Mouse (Mus musculus) Patski (cell line): Measurements from ENCODE around the gene Fgd3. TPM values are rescaled to one million over a fixed set of nuclear protein-coding genes. Genes with fewer than 3 reads are reported as not detected.
A peak's percentile ranks its signal among the peaks of the same experiment; 100 is the strongest.

Experiments
- ATAC-seq: fragments of 100-300 bp; one replicate; pipeline ENCODE4 v1.8.0; 2021
- CTCF ChIA-PET: fragments of 350-600 bp; sonication (Branson Sonifier 250); formaldehyde crosslinking; loops from one replicate; lab custom pipeline; 2022; ENCODE audit warnings: inconsistent platforms; lab: Charles Lee
- POLR2A ChIA-PET: fragments of 350-600 bp; sonication (Branson Sonifier 250); formaldehyde crosslinking; loops from one replicate; lab custom pipeline; 2022; ENCODE audit warnings: antibody characterized with exemption, inconsistent platforms; lab: Charles Lee
- DNase-seq: peaks from one replicate; pipeline ENCODE4 v3.0.0-alpha.2; 2011; ENCODE audit warnings: low read depth, low spot score
- H3K27me3 ChIP-seq: fragments of 371-371 bp; one replicate; pipeline ENCODE4 v1.5.1; 2021
- CTCF ChIP-seq: fragments of 100-300 bp; IDR thresholded peaks from one replicate; pipeline ENCODE4 v1.5.1; 2021
- in situ Hi-C: fragments of 300-500 bp; cut with MboI; formaldehyde crosslinking; loops from 3 replicates; pipeline ENCODE4 v1.11.1; 2018; ENCODE audit warnings: low pct_unique_long_range_greater_than_20kb, mixed read lengths
- polyA plus RNA-seq: library from polyadenylated mRNA; unstranded; gene quantifications from one replicate; pipeline ENCODE4 v1.2.3, GENCODE M21; 2021

The Fgd3 gene
- polyA plus RNA-seq, 1 experiment from 2014 or later = 79.4 TPM

- ATAC-seq (no peak), DNase-seq (peak; percentile 17)
- ChIA-PET POLR2A (interaction anchor here (0.6 kb wide), 1 partner anchor 140 kb away, joined by 3 read pairs; no protein-coding TSS in a partner anchor), CTCF (no interaction called here)
- in situ Hi-C loops = no loop called here
- H3K27me3 ChIP-seq = no peaks in the 10 kb centered on the region
- TF ChIP-seq CTCF = no peak
These were observed 68.0 kb downstream of the Fgd3 start for GRCm38 (mm10) chr13:49252113-49252512.

GRCm38 (mm10) chr13:49250716-49251517 is 69.2 kb downstream of the Fgd3 start:
- ChIA-PET POLR2A (interaction anchor here (0.7 kb wide), 1 partner anchor 36 kb away, joined by 3 read pairs; no protein-coding TSS in a partner anchor), CTCF (no interaction called here)
- TF ChIP-seq CTCF = no peak
- in situ Hi-C loops = no loop called here
- H3K27me3 ChIP-seq = no peaks in the 10 kb centered on the region
- no peak for ATAC-seq
- no peak for DNase-seq

GRCm38 (mm10) chr13:49249634-49250033 is 70.5 kb downstream of the Fgd3 start:
- no peaks in the 10 kb centered on the region for H3K27me3 ChIP-seq
- ATAC-seq = no peak
- POLR2A ChIA-PET = no interaction called here
- CTCF ChIA-PET = interaction anchor here (1.4 kb wide), 1 partner anchor 10 kb away, joined by 3 read pairs; no protein-coding TSS in a partner anchor
- in situ Hi-C loops = no loop called here
- DNase-seq = no peak
- no peak for TF ChIP-seq CTCF

GRCm38 (mm10) chr13:49248923-49249322 is 71.2 kb downstream of the Fgd3 start:
- DNase-seq (no peak), ATAC-seq (no peak)
- H3K27me3 ChIP-seq = no peaks in the 10 kb centered on the region
- in situ Hi-C loops = no loop called here
- CTCF ChIA-PET = interaction anchor here (1.4 kb wide), 1 partner anchor 9 kb away, joined by 3 read pairs; no protein-coding TSS in a partner anchor
- POLR2A ChIA-PET = interaction anchor here (0.6 kb wide), 1 partner anchor 29 kb away, joined by 4 read pairs; no protein-coding TSS in a partner anchor
- no peak for TF ChIP-seq CTCF

- ChIA-PET POLR2A (interaction anchor here (0.5 to 0.6 kb wide), 2 partner anchors 10 to 29 kb away, joined by 3 to 4 read pairs; no protein-coding TSS in a partner anchor), CTCF (interaction anchor here (1.4 kb wide), 1 partner anchor 9 kb away, joined by 3 read pairs; no protein-coding TSS in a partner anchor)
These were observed 71.6 kb downstream of the Fgd3 start, which contains the start of gene Susd3 for GRCm38 (mm10) chr13:49248467-49248862. Gene Susd3 (minus strand): TSS chr13:49248706.

GRCm38 (mm10) chr13:49247740-49248466 is 72.2 kb downstream of the Fgd3 start:
- ChIA-PET POLR2A (interaction anchor here (0.5 kb wide), 1 partner anchor 11 kb away, joined by 3 read pairs; no protein-coding TSS in a partner anchor), CTCF (no interaction called here)
- in situ Hi-C loops = no loop called here
- TF ChIP-seq CTCF = no peak
- no peak for ATAC-seq
- DNase-seq = no peak
- no peaks in the 10 kb centered on the region for H3K27me3 ChIP-seq

More at GRCm38 (mm10) chr13:49248467-49248862, 71.6 kb downstream of the Fgd3 start, which contains the start of gene Susd3:
- no peaks in the 10 kb centered on the region for H3K27me3 ChIP-seq
- ATAC-seq (no peak), DNase-seq (no peak)
- in situ Hi-C loops = no loop called here
- TF ChIP-seq CTCF = no peak

GRCm38 (mm10) chr13:49247232-49247739 is 72.8 kb downstream of the Fgd3 start:
- DNase-seq = no peak
- ChIA-PET POLR2A (no interaction called here), CTCF (no interaction called here)
- in situ Hi-C loops = no loop called here
- no peak for ATAC-seq
- no peaks in the 10 kb centered on the region for H3K27me3 ChIP-seq
- TF ChIP-seq CTCF = no peak

GRCm38 (mm10) chr13:49246626-49247025 is 73.5 kb downstream of the Fgd3 start:
- POLR2A ChIA-PET = no interaction called here
- H3K27me3 ChIP-seq = no peaks in the 10 kb centered on the region
- no peak for TF ChIP-seq CTCF
- in situ Hi-C loops = no loop called here
- ATAC-seq (no peak), DNase-seq (no peak)
- CTCF ChIA-PET = no interaction called here

GRCm38 (mm10) chr13:49246011-49246410 is 74.1 kb downstream of the Fgd3 start:
- in situ Hi-C loops = no loop called here
- POLR2A ChIA-PET = no interaction called here
- no peak for TF ChIP-seq CTCF
- ATAC-seq (no peak), DNase-seq (no peak)
- H3K27me3 ChIP-seq = no peaks in the 10 kb centered on the region
- CTCF ChIA-PET = no interaction called here

GRCm38 (mm10) chr13:49245251-49245650 is 74.9 kb downstream of the Fgd3 start:
- H3K27me3 ChIP-seq = no peaks in the 10 kb centered on the region
- in situ Hi-C loops = no loop called here
- ATAC-seq = no peak
- ChIA-PET CTCF (no interaction called here), POLR2A (no interaction called here)
- DNase-seq = no peak
- no peak for TF ChIP-seq CTCF
